Mouse (Mus musculus) midbrain, postnatal 0 days (tissue): ENCODE data around the gene Leo1. TPM values are rescaled to one million over a fixed set of nuclear protein-coding genes. Genes with fewer than 3 reads are reported as not detected.

ENCODE experiments used
- ATAC-seq: fragments of 200-750 bp; cut with Nextera tagmentation; 2 replicates; pipeline ENCODE4 v1.8.0; 2017; ENCODE audit warnings: moderate number of reproducible peaks, mild to moderate bottlenecking, moderate TSS enrichment, moderate library complexity; ENCODE audit not compliant: low FRiP score
- DNase-seq: peaks from one replicate; pipeline ENCODE4 v3.0.0-alpha.2; 2015; ENCODE audit warnings: low spot score
- H3K27ac ChIP-seq: fragments of 300-500 bp; sonication (generic); 2 replicates; pipeline ENCODE4 v1.5.1; 2014; ENCODE audit warnings: low read depth, mild to moderate bottlenecking, low read length, mixed read lengths
- H3K27me3 ChIP-seq: fragments of 300-500 bp; sonication (generic); 2 replicates; pipeline ENCODE4 v1.6.1; 2014; ENCODE audit warnings: low read length, control low read depth, mixed read lengths; ENCODE audit not compliant: insufficient read depth
- H3K36me3 ChIP-seq: fragments of 300-500 bp; sonication (generic); 2 replicates; pipeline ENCODE4 v1.6.1; 2014; ENCODE audit warnings: low read length, control low read depth, mixed read lengths; ENCODE audit not compliant: insufficient read depth
- H3K4me1 ChIP-seq: fragments of 300-500 bp; sonication (generic); 2 replicates; pipeline ENCODE4 v1.6.1; 2014; ENCODE audit warnings: mild to moderate bottlenecking, control low read depth, antibody characterized with exemption, low read length, mixed read lengths; ENCODE audit not compliant: insufficient read depth
- H3K4me2 ChIP-seq: fragments of 300-500 bp; sonication (generic); 2 replicates; pipeline ENCODE4 v1.6.1; 2014; ENCODE audit warnings: low read depth, mild to moderate bottlenecking, low read length, mixed read lengths; ENCODE audit not compliant: poor library complexity, severe bottlenecking
- H3K4me3 ChIP-seq: fragments of 300-500 bp; sonication (generic); 2 replicates; pipeline ENCODE4 v1.5.1; 2014; ENCODE audit warnings: low read depth, mild to moderate bottlenecking, low read length, moderate library complexity
- H3K9ac ChIP-seq: fragments of 300-500 bp; sonication (generic); replicated peaks from 2 replicates; pipeline ENCODE4 v1.6.1; 2014; ENCODE audit warnings: mild to moderate bottlenecking, low read length, moderate library complexity, mixed read lengths; ENCODE audit not compliant: poor library complexity, severe bottlenecking
- H3K9me3 ChIP-seq: fragments of 300-500 bp; sonication (generic); 2 replicates; pipeline ENCODE4 v1.6.1; 2016; ENCODE audit warnings: low read length, control low read depth
- CTCF ChIP-seq: IDR thresholded peaks from 2 replicates; pipeline ENCODE4 v1.5.1; 2016; ENCODE audit warnings: antibody characterized with exemption, mild to moderate bottlenecking
- WGBS: fragments of 180-500 bp; shearing (Covaris S2); extraction: QIAGEN DNeasy Blood & Tissue Kit; methylation state at CpG from one replicate; pipeline ENCODE4 v1.1.7; 2014; 5-methylcytosine and 5-hydroxymethylcytosine counted together
- polyA plus RNA-seq: library from polyadenylated mRNA; unstranded; fragments of >200 nt; fragmentation: Nextera tagmentation; extraction: Ambion mirVana; gene quantifications from 2 replicates; pipeline ENCODE4 v1.2.1, GENCODE M21; 2015
- total RNA-seq: library from RNA; depleted of rRNA; stranded (reverse); fragments of >200 nt; gene quantifications from 2 replicates; pipeline ENCODE4 v1.2.3, GENCODE M21; 2014

Leo1 gene
- total and polyA plus RNA-seq, 2 experiments from 2014 or later = 27.8 to 45.0 TPM

GRCm38 (mm10) chr9:75401593-75402504 lies 39.5 kb upstream of the Leo1 start:
- H3K9me3 ChIP-seq = no peaks in the 10 kb centered on the region
- DNase-seq (no peak), ATAC-seq (no peak)
- WGBS = 78% methylated on average over 20 of the region's 20 CpGs
- no peaks in the 10 kb centered on the region for H3K27me3 ChIP-seq
- no peak overlapping the region for H3K4me2 ChIP-seq
- no peak overlapping the region for H3K4me3 ChIP-seq
- no peak for TF ChIP-seq CTCF
- no peak overlapping the region for H3K9ac ChIP-seq
- H3K27ac ChIP-seq = no peak overlapping the region
- H3K36me3 ChIP-seq = peaks cover 3% of the 10 kb centered on the region; the same call in 1 of the 2 replicates
- H3K4me1 ChIP-seq = 0 out of 2 replicates have a peak, but pooled peaks cover 4% of the 10 kb centered on the region

GRCm38 (mm10) chr9:75403520-75403919 lies 37.8 kb upstream of the Leo1 start:
- no peak overlapping the region for H3K4me2 ChIP-seq
- no peak overlapping the region for H3K27ac ChIP-seq
- no peak overlapping the region for H3K4me3 ChIP-seq
- no peaks in the 10 kb centered on the region for H3K36me3 ChIP-seq
- ATAC-seq (no peak), DNase-seq (no peak)
- no peak overlapping the region for H3K9ac ChIP-seq
- no peaks in the 10 kb centered on the region for H3K27me3 ChIP-seq
- 78% methylated on average over 3 of the region's 3 CpGs for WGBS
- no peak for TF ChIP-seq CTCF
- H3K9me3 ChIP-seq = no peaks in the 10 kb centered on the region
- 0 out of 2 replicates have a peak, but pooled peaks cover 6% of the 10 kb centered on the region for H3K4me1 ChIP-seq

DNA sequence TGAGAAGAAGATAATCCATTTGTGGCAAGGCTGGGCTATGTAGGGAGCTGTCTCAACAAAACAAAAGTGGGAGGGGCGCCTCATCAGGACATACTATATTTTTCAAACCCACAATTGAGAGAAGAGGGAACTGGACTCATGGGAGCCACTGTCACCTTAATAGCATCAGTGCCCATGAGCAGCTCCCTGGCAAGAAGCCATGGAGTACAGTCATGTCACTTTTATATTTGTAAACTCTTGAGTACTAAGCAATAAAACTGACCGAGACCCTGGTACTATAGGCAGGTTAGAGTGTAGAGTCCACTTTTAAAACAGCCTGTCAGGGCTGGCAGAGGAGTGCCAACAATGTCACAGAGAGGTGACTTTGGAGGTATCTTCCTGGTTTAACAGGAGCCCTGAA lies 35.2 kb upstream of the Leo1 start:
- DNase-seq (no peak), ATAC-seq (no peak)
- H3K36me3 ChIP-seq = no peaks in the 10 kb centered on the region
- 87% methylated on average over 2 of the region's 2 CpGs for WGBS
- no peak overlapping the region for H3K27ac ChIP-seq
- no peak overlapping the region for H3K4me2 ChIP-seq
- TF ChIP-seq CTCF = no peak
- 0 out of 2 replicates have a peak, but pooled peaks cover 6% of the 10 kb centered on the region for H3K4me1 ChIP-seq
- H3K9me3 ChIP-seq = no peaks in the 10 kb centered on the region
- no peak overlapping the region for H3K4me3 ChIP-seq
- no peak overlapping the region for H3K9ac ChIP-seq
- H3K27me3 ChIP-seq = no peaks in the 10 kb centered on the region

- peak overlapping the region; percentile 72 for H3K4me3 ChIP-seq
- no peak for DNase-seq
- no peaks in the 10 kb centered on the region for H3K9me3 ChIP-seq
- H3K4me1 ChIP-seq = 0 out of 2 replicates have a peak, but pooled peaks cover 2% of the 10 kb centered on the region
- H3K4me2 ChIP-seq = peak overlapping the region; percentile 77
- no peak overlapping the region for H3K27ac ChIP-seq
- H3K36me3 ChIP-seq = no peaks in the 10 kb centered on the region
- ATAC-seq = no peak
- 8% methylated on average over 10 of the region's 10 CpGs for WGBS
- no peak overlapping the region for H3K9ac ChIP-seq
- TF ChIP-seq CTCF = no peak
- no peaks in the 10 kb centered on the region for H3K27me3 ChIP-seq
These were observed 33.5 kb upstream of the Leo1 start for GRCm38 (mm10) chr9:75407803-75408202.

- WGBS = 2% methylated on average over 11 of the region's 11 CpGs
- DNase-seq = no peak
These were observed 33.0 kb upstream of the Leo1 start for GRCm38 (mm10) chr9:75408204-75408826.

More at GRCm38 (mm10) chr9:75408204-75408826, 33.0 kb upstream of the Leo1 start:
- H3K4me1 ChIP-seq = 0 out of 2 replicates have a peak, but pooled peaks cover 2% of the 10 kb centered on the region
- H3K9me3 ChIP-seq = no peaks in the 10 kb centered on the region
- H3K27ac ChIP-seq = no peak overlapping the region
- TF ChIP-seq CTCF = no peak
- H3K4me2 ChIP-seq = peak overlapping the region; percentile 77
- H3K4me3 ChIP-seq = peak overlapping the region; percentile 72
- H3K9ac ChIP-seq = no peak overlapping the region
- ATAC-seq = no peak
- H3K27me3 ChIP-seq = no peaks in the 10 kb centered on the region
- no peaks in the 10 kb centered on the region for H3K36me3 ChIP-seq
